Mouse (Mus musculus) MEL (cell line): Measurements from ENCODE around the gene Arhgap28. TPM values are rescaled to one million over a fixed set of nuclear protein-coding genes. Genes with fewer than 3 reads are reported as not detected.

Experiments
- DNase-seq: peaks from one replicate; pipeline ENCODE4 v3.0.0; 2011; ENCODE audit warnings: low read depth, low spot score
- H3K27ac ChIP-seq: 2 replicates; pipeline ENCODE4 v1.5.1; 2012; ENCODE audit warnings: low read depth, mild to moderate bottlenecking, control low read depth, low read length, moderate library complexity; ENCODE audit not compliant: control insufficient read depth
- H3K27me3 ChIP-seq, 2 experiments: fragments of 150-350 bp in 1 of 2; sonication (generic) in 1 of 2; 2 replicates each; pipeline ENCODE4 v1.6.1; 2012; ENCODE audit warnings: low read length in 2 of 2, mild to moderate bottlenecking in 2 of 2, improper control_type of control experiment in 1 of 2, moderate library complexity in 1 of 2; ENCODE audit not compliant: insufficient read depth in 2 of 2, control insufficient read depth in 1 of 2
- H3K36me3 ChIP-seq, 2 experiments: 2 replicates each; pipeline ENCODE4 v1.6.1; 2012 to 2014; ENCODE audit warnings: low read length in 2 of 2, improper control_type of control experiment in 1 of 2, inconsistent platforms in 1 of 2, mild to moderate bottlenecking in 1 of 2; ENCODE audit not compliant: insufficient read depth in 2 of 2, control insufficient read depth in 1 of 2
- H3K4me1 ChIP-seq, 2 experiments: fragments of 150-350 bp in 1 of 2; sonication (generic) in 1 of 2; 2 replicates each; pipeline ENCODE4 v1.6.1; 2012; ENCODE audit warnings: low read length in 2 of 2, improper control_type of control experiment in 1 of 2, mild to moderate bottlenecking in 1 of 2; ENCODE audit not compliant: insufficient read depth in 2 of 2, control insufficient read depth in 1 of 2
- H3K4me3 ChIP-seq, 2 experiments: fragments of 150-350 bp in 1 of 2; sonication (generic) in 1 of 2; 2 replicates each; pipeline ENCODE4 v1.5.1; 2012; ENCODE audit warnings: low read depth in 2 of 2, low read length in 2 of 2, mild to moderate bottlenecking in 2 of 2, moderate library complexity in 2 of 2, control low read depth in 1 of 2, improper control_type of control experiment in 1 of 2; ENCODE audit not compliant: control insufficient read depth in 1 of 2, insufficient read depth in 1 of 2
- H3K79me2 ChIP-seq: 2 replicates; pipeline ENCODE4 v1.6.1; 2012; ENCODE audit warnings: mild to moderate bottlenecking, low read length, moderate library complexity; ENCODE audit not compliant: control insufficient read depth, poor library complexity, insufficient read depth
- H3K9ac ChIP-seq: 2 replicates; pipeline ENCODE4 v1.6.1; 2012; ENCODE audit warnings: low read depth, mild to moderate bottlenecking, control low read depth, low read length, moderate library complexity; ENCODE audit not compliant: control insufficient read depth, poor library complexity, severe bottlenecking
- H3K9me3 ChIP-seq: fragments of 150-350 bp; sonication (generic); replicated peaks from 2 replicates; pipeline ENCODE4 v1.6.1; 2012; ENCODE audit warnings: mild to moderate bottlenecking, low read length, improper control_type of control experiment, moderate library complexity; ENCODE audit not compliant: insufficient read depth
- BHLHE40 ChIP-seq: IDR thresholded peaks from 2 replicates; pipeline ENCODE4 v1.6.1; 2012; ENCODE audit warnings: low read depth, mild to moderate bottlenecking, inconsistent platforms, low read length, improper control_type of control experiment, borderline replicate concordance
- CHD2 ChIP-seq: IDR thresholded peaks from 2 replicates; pipeline ENCODE4 v1.6.1; 2011; ENCODE audit warnings: low read length, improper control_type of control experiment
- E2F4 ChIP-seq: IDR thresholded peaks from 2 replicates; pipeline ENCODE4 v1.6.1; 2011; ENCODE audit warnings: low read depth, low read length, improper control_type of control experiment, borderline replicate concordance
- GABPA ChIP-seq: IDR thresholded peaks from 2 replicates; pipeline ENCODE4 v1.6.1; 2012; ENCODE audit warnings: low read depth, mild to moderate bottlenecking, inconsistent platforms, low read length, improper control_type of control experiment, moderate library complexity
- JUND ChIP-seq: IDR thresholded peaks from 2 replicates; pipeline ENCODE4 v1.6.1; 2011; ENCODE audit warnings: low read depth, mild to moderate bottlenecking, improper control_type of control experiment, low read length
- KAT2A ChIP-seq: conservative IDR thresholded peaks from 2 replicates; pipeline ENCODE4 v1.6.1; 2012; ENCODE audit warnings: low read depth, low read length, improper control_type of control experiment, inconsistent platforms
- MAZ ChIP-seq: IDR thresholded peaks from 2 replicates; pipeline ENCODE4 v1.6.1; 2012; ENCODE audit warnings: low read depth, mild to moderate bottlenecking, inconsistent platforms, low read length, improper control_type of control experiment
- NRF1 ChIP-seq: IDR thresholded peaks from 2 replicates; pipeline ENCODE4 v1.6.1; 2014; ENCODE audit warnings: low read depth, mild to moderate bottlenecking, inconsistent platforms, low read length, improper control_type of control experiment, moderate library complexity; ENCODE audit not compliant: poor library complexity, insufficient read depth, severe bottlenecking
- POLR2AphosphoS2 ChIP-seq: IDR thresholded peaks from 2 replicates; pipeline ENCODE4 v1.6.1; 2011; ENCODE audit warnings: low read length, improper control_type of control experiment
- RCOR1 ChIP-seq: IDR thresholded peaks from 2 replicates; pipeline ENCODE4 v1.6.1; 2012; ENCODE audit warnings: low read depth, mild to moderate bottlenecking, inconsistent platforms, low read length, improper control_type of control experiment
- SMC3 ChIP-seq: IDR thresholded peaks from 2 replicates; pipeline ENCODE4 v1.6.1; 2011; ENCODE audit warnings: low read depth, low read length, improper control_type of control experiment
- TBP ChIP-seq: IDR thresholded peaks from 2 replicates; pipeline ENCODE4 v1.8.0; 2011; ENCODE audit warnings: low read depth, low read length, improper control_type of control experiment
- TCF12 ChIP-seq: IDR thresholded peaks from 2 replicates; pipeline ENCODE4 v1.6.1; 2014; ENCODE audit warnings: low read depth, mild to moderate bottlenecking, inconsistent platforms, low read length, improper control_type of control experiment, moderate library complexity
- USF1 ChIP-seq: IDR thresholded peaks from 2 replicates; pipeline ENCODE4 v1.6.1; 2014; ENCODE audit warnings: low read depth, mild to moderate bottlenecking, inconsistent platforms, low read length, improper control_type of control experiment, moderate library complexity
- USF2 ChIP-seq, 2 experiments: IDR thresholded peaks; 2 replicates each; pipeline ENCODE4 v1.6.1; 2011 to 2012; ENCODE audit warnings: improper control_type of control experiment in 2 of 2, low read length in 2 of 2, borderline replicate concordance in 1 of 2, inconsistent platforms in 1 of 2, low read depth in 1 of 2, mild to moderate bottlenecking in 1 of 2; ENCODE audit not compliant: insufficient read depth in 1 of 2
- ZC3H11A ChIP-seq: IDR thresholded peaks from 2 replicates; pipeline ENCODE4 v1.6.1; 2012; ENCODE audit warnings: low read depth, mild to moderate bottlenecking, inconsistent platforms, low read length, improper control_type of control experiment
- ZKSCAN1 ChIP-seq: IDR thresholded peaks from 2 replicates; pipeline ENCODE4 v1.6.1; 2012; ENCODE audit warnings: low read depth, mild to moderate bottlenecking, inconsistent platforms, low read length, improper control_type of control experiment, moderate library complexity
- polyA plus RNA-seq, 2 experiments: library from polyadenylated mRNA; stranded (reverse) in 1 of 2; unstranded in 1 of 2; fragments of >175 nt in 1 of 2; fragments of >200 nt in 1 of 2; gene quantifications; 2 replicates each; pipeline versions ENCODE4 v1.2.1 to v1.2.4; 2012; ENCODE audit warnings: low replicate concordance in 2 of 2, low read depth in 1 of 2; ENCODE audit not compliant: insufficient read length in 2 of 2, insufficient read depth in 1 of 2, missing spikeins in 1 of 2
- total RNA-seq: library from RNA; depleted of rRNA; stranded (reverse); fragments of 300-350 nt; gene quantifications from 2 replicates; pipeline ENCODE4 v1.2.3, GENCODE M21; 2012

Gene Arhgap28
- total and polyA plus RNA-seq, 3 experiments = not detected

GRCm38 (mm10) chr17:67816916-67817315 lies 187.0 kb downstream of the Arhgap28 start:
- Histone ChIP-seq H3K27ac (no peak overlapping the region), H3K79me2 (no peaks in the 10 kb centered on the region), H3K9me3 (no peaks in the 10 kb centered on the region), H3K27me3 (no peaks in the 10 kb centered on the region), H3K4me1 (no peaks in the 10 kb centered on the region), H3K4me3 (no peak overlapping the region), H3K36me3 (no peaks in the 10 kb centered on the region), H3K9ac (no peak overlapping the region)
- TF ChIP-seq E2F4 (no peak), MAZ (no peak), RCOR1 (no peak), GABPA (no peak), ZKSCAN1 (no peak), POLR2AphosphoS2 (no peak), BHLHE40 (no peak), KAT2A (no peak), NRF1 (no peak), USF2 (IDR thresholded peaks at IDR 0.05; ENCODE audit: borderline replicate concordance in 1 of 2, insufficient read depth in 1 of 2, low read depth in 1 of 2, low read length in 2 of 2) (no peak), SMC3 (no peak)
- DNase-seq = no peak

DNA sequence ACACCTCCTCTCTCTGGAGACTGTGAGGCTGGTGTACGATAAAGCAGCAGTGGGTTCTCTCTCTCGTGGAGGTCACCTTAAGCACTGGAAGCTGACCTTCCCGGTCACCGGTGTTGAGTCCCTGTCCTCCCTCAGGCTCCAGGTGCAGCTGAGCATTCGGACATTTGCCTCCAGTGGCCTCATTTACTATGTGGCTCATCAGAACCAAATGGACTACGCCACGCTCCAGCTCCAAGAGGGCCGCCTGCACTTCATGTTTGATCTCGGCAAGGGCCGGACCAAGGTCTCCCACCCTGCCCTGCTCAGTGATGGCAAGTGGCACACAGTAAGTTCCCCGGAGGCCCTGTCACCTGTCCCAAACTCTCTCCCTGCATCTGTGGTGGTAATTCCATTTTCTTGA lies 188.2 kb downstream of the Arhgap28 start:
- no peak overlapping the region for H3K9ac ChIP-seq
- no peaks in the 10 kb centered on the region for H3K79me2 ChIP-seq
- no peaks in the 10 kb centered on the region for H3K36me3 ChIP-seq
- no peaks in the 10 kb centered on the region for H3K9me3 ChIP-seq
- H3K27me3 ChIP-seq = no peaks in the 10 kb centered on the region
- TF ChIP-seq CHD2 = no peak
- TF ChIP-seq E2F4 = no peak
- no peak for TF ChIP-seq ZKSCAN1
- TF ChIP-seq USF1 = no peak
- TF ChIP-seq TCF12 = no peak
- TF ChIP-seq ZC3H11A = no peak
- no peak for TF ChIP-seq SMC3
- TF ChIP-seq NRF1 = no peak
- no peak for TF ChIP-seq JUND
- no peak for TF ChIP-seq TBP
- DNase-seq = no peak
- no peak overlapping the region for H3K27ac ChIP-seq
- H3K4me1 ChIP-seq = no peaks in the 10 kb centered on the region
- no peak overlapping the region for H3K4me3 ChIP-seq
